Mouse (Mus musculus) MEL (cell line): ENCODE results near the gene Cct2. TPM values are rescaled to one million over a fixed set of nuclear protein-coding genes. Genes with fewer than 3 reads are reported as not detected.

Experiments used
- DNase-seq: peaks from one replicate; pipeline ENCODE4 v3.0.0; 2011; ENCODE audit warnings: low read depth, low spot score
- H3K27ac ChIP-seq: 2 replicates; pipeline ENCODE4 v1.5.1; 2012; ENCODE audit warnings: low read depth, mild to moderate bottlenecking, control low read depth, low read length, moderate library complexity; ENCODE audit not compliant: control insufficient read depth
- H3K27me3 ChIP-seq, 2 experiments: fragments of 150-350 bp in 1 of 2; sonication (generic) in 1 of 2; 2 replicates each; pipeline ENCODE4 v1.6.1; 2012; ENCODE audit warnings: low read length in 2 of 2, mild to moderate bottlenecking in 2 of 2, improper control_type of control experiment in 1 of 2, moderate library complexity in 1 of 2; ENCODE audit not compliant: insufficient read depth in 2 of 2, control insufficient read depth in 1 of 2
- H3K36me3 ChIP-seq, 2 experiments: 2 replicates each; pipeline ENCODE4 v1.6.1; 2012 to 2014; ENCODE audit warnings: low read length in 2 of 2, improper control_type of control experiment in 1 of 2, inconsistent platforms in 1 of 2, mild to moderate bottlenecking in 1 of 2; ENCODE audit not compliant: insufficient read depth in 2 of 2, control insufficient read depth in 1 of 2
- H3K4me1 ChIP-seq, 2 experiments: fragments of 150-350 bp in 1 of 2; sonication (generic) in 1 of 2; 2 replicates each; pipeline ENCODE4 v1.6.1; 2012; ENCODE audit warnings: low read length in 2 of 2, improper control_type of control experiment in 1 of 2, mild to moderate bottlenecking in 1 of 2; ENCODE audit not compliant: insufficient read depth in 2 of 2, control insufficient read depth in 1 of 2
- H3K4me3 ChIP-seq, 2 experiments: fragments of 150-350 bp in 1 of 2; sonication (generic) in 1 of 2; 2 replicates each; pipeline ENCODE4 v1.5.1; 2012; ENCODE audit warnings: low read depth in 2 of 2, low read length in 2 of 2, mild to moderate bottlenecking in 2 of 2, moderate library complexity in 2 of 2, control low read depth in 1 of 2, improper control_type of control experiment in 1 of 2; ENCODE audit not compliant: control insufficient read depth in 1 of 2, insufficient read depth in 1 of 2
- H3K79me2 ChIP-seq: 2 replicates; pipeline ENCODE4 v1.6.1; 2012; ENCODE audit warnings: mild to moderate bottlenecking, low read length, moderate library complexity; ENCODE audit not compliant: control insufficient read depth, poor library complexity, insufficient read depth
- H3K9ac ChIP-seq: 2 replicates; pipeline ENCODE4 v1.6.1; 2012; ENCODE audit warnings: low read depth, mild to moderate bottlenecking, control low read depth, low read length, moderate library complexity; ENCODE audit not compliant: control insufficient read depth, poor library complexity, severe bottlenecking
- H3K9me3 ChIP-seq: fragments of 150-350 bp; sonication (generic); replicated peaks from 2 replicates; pipeline ENCODE4 v1.6.1; 2012; ENCODE audit warnings: mild to moderate bottlenecking, low read length, improper control_type of control experiment, moderate library complexity; ENCODE audit not compliant: insufficient read depth
- BHLHE40 ChIP-seq: IDR thresholded peaks from 2 replicates; pipeline ENCODE4 v1.6.1; 2012; ENCODE audit warnings: low read depth, mild to moderate bottlenecking, inconsistent platforms, low read length, improper control_type of control experiment, borderline replicate concordance
- CTCF ChIP-seq, 3 experiments: IDR thresholded peaks in 2 of 3; conservative IDR thresholded peaks in 1 of 3; 2 replicates each; pipeline ENCODE4 v1.5.1; 2011 to 2012; ENCODE audit warnings: low read length in 3 of 3, low read depth in 2 of 3, mild to moderate bottlenecking in 2 of 3, improper control_type of control experiment in 1 of 3, inconsistent platforms in 1 of 3, mixed read lengths in 1 of 3, moderate library complexity in 1 of 3; ENCODE audit not compliant: control insufficient read depth in 1 of 3, insufficient read depth in 1 of 3, poor library complexity in 1 of 3, severe bottlenecking in 1 of 3
- ELF1 ChIP-seq: IDR thresholded peaks from 2 replicates; pipeline ENCODE4 v1.6.1; 2014; ENCODE audit warnings: low read depth, mild to moderate bottlenecking, inconsistent platforms, low read length, improper control_type of control experiment, moderate library complexity
- EP300 ChIP-seq, 2 experiments: IDR thresholded peaks; 2 replicates each; pipeline ENCODE4 v1.6.1; 2011; ENCODE audit warnings: improper control_type of control experiment in 2 of 2, low read length in 2 of 2, low read depth in 1 of 2, mild to moderate bottlenecking in 1 of 2
- ETS1 ChIP-seq: IDR thresholded peaks from 2 replicates; pipeline ENCODE4 v1.6.1; 2012; ENCODE audit warnings: low read depth, mild to moderate bottlenecking, inconsistent platforms, low read length, improper control_type of control experiment, moderate library complexity
- HCFC1 ChIP-seq: IDR thresholded peaks from 2 replicates; pipeline ENCODE4 v1.6.1; 2012; ENCODE audit warnings: low read depth, mild to moderate bottlenecking, inconsistent platforms, low read length, improper control_type of control experiment, moderate library complexity
- JUND ChIP-seq: IDR thresholded peaks from 2 replicates; pipeline ENCODE4 v1.6.1; 2011; ENCODE audit warnings: low read depth, mild to moderate bottlenecking, improper control_type of control experiment, low read length
- KAT2A ChIP-seq: conservative IDR thresholded peaks from 2 replicates; pipeline ENCODE4 v1.6.1; 2012; ENCODE audit warnings: low read depth, low read length, improper control_type of control experiment, inconsistent platforms
- MAX ChIP-seq: IDR thresholded peaks from 2 replicates; pipeline ENCODE4 v1.6.1; 2011; ENCODE audit warnings: low read length, improper control_type of control experiment
- MAZ ChIP-seq: IDR thresholded peaks from 2 replicates; pipeline ENCODE4 v1.6.1; 2012; ENCODE audit warnings: low read depth, mild to moderate bottlenecking, inconsistent platforms, low read length, improper control_type of control experiment
- MEF2A ChIP-seq: IDR thresholded peaks from 2 replicates; pipeline ENCODE4 v1.6.1; 2014; ENCODE audit warnings: low read depth, mild to moderate bottlenecking, inconsistent platforms, low read length, improper control_type of control experiment; ENCODE audit not compliant: poor library complexity, insufficient replicate concordance, severe bottlenecking; ENCODE audit errors: extremely low read depth
- MXI1 ChIP-seq: IDR thresholded peaks from 2 replicates; pipeline ENCODE4 v1.6.1; 2011; ENCODE audit warnings: mild to moderate bottlenecking, low read depth, low read length, improper control_type of control experiment
- MYB ChIP-seq: IDR thresholded peaks from 2 replicates; pipeline ENCODE4 v1.6.1; 2011; ENCODE audit warnings: mild to moderate bottlenecking, low read depth, low read length, improper control_type of control experiment
- MYC ChIP-seq: IDR thresholded peaks from 2 replicates; pipeline ENCODE4 v1.6.1; 2011; ENCODE audit warnings: low read depth, mild to moderate bottlenecking, low read length, improper control_type of control experiment, moderate library complexity
- NELFE ChIP-seq: IDR thresholded peaks from 2 replicates; pipeline ENCODE4 v1.6.1; 2011; ENCODE audit warnings: low read depth, low read length, improper control_type of control experiment
- POLR2A ChIP-seq, 2 experiments: IDR thresholded peaks; 2 replicates each; pipeline ENCODE4 v1.6.1; 2011 to 2012; ENCODE audit warnings: low read length in 2 of 2, mild to moderate bottlenecking in 2 of 2, control low read depth in 1 of 2, improper control_type of control experiment in 1 of 2, low read depth in 1 of 2, moderate library complexity in 1 of 2; ENCODE audit not compliant: control insufficient read depth in 1 of 2, insufficient read depth in 1 of 2, poor library complexity in 1 of 2
- POLR2AphosphoS2 ChIP-seq: IDR thresholded peaks from 2 replicates; pipeline ENCODE4 v1.6.1; 2011; ENCODE audit warnings: low read length, improper control_type of control experiment
- POLR2AphosphoS5 ChIP-seq: IDR thresholded peaks from 2 replicates; pipeline ENCODE4 v1.6.1; 2012; ENCODE audit warnings: low read depth, borderline replicate concordance, mild to moderate bottlenecking, inconsistent platforms, low read length, moderate library complexity, mixed read lengths
- SIN3A ChIP-seq: IDR thresholded peaks from 2 replicates; pipeline ENCODE4 v1.6.1; 2012; ENCODE audit warnings: low read length, improper control_type of control experiment, inconsistent platforms
- SMC3 ChIP-seq: IDR thresholded peaks from 2 replicates; pipeline ENCODE4 v1.6.1; 2011; ENCODE audit warnings: low read depth, low read length, improper control_type of control experiment
- TBP ChIP-seq: IDR thresholded peaks from 2 replicates; pipeline ENCODE4 v1.8.0; 2011; ENCODE audit warnings: low read depth, low read length, improper control_type of control experiment
- TCF12 ChIP-seq: IDR thresholded peaks from 2 replicates; pipeline ENCODE4 v1.6.1; 2014; ENCODE audit warnings: low read depth, mild to moderate bottlenecking, inconsistent platforms, low read length, improper control_type of control experiment, moderate library complexity
- ZKSCAN1 ChIP-seq: IDR thresholded peaks from 2 replicates; pipeline ENCODE4 v1.6.1; 2012; ENCODE audit warnings: low read depth, mild to moderate bottlenecking, inconsistent platforms, low read length, improper control_type of control experiment, moderate library complexity
- ZMIZ1 ChIP-seq: IDR thresholded peaks from 2 replicates; pipeline ENCODE4 v1.6.1; 2012; ENCODE audit warnings: low read depth, mild to moderate bottlenecking, inconsistent platforms, low read length, improper control_type of control experiment, moderate library complexity
- polyA plus RNA-seq, 2 experiments: library from polyadenylated mRNA; stranded (reverse) in 1 of 2; unstranded in 1 of 2; fragments of >175 nt in 1 of 2; fragments of >200 nt in 1 of 2; gene quantifications; 2 replicates each; pipeline versions ENCODE4 v1.2.1 to v1.2.4; 2012; ENCODE audit warnings: low replicate concordance in 2 of 2, low read depth in 1 of 2; ENCODE audit not compliant: insufficient read length in 2 of 2, insufficient read depth in 1 of 2, missing spikeins in 1 of 2
- total RNA-seq: library from RNA; depleted of rRNA; stranded (reverse); fragments of 300-350 nt; gene quantifications from 2 replicates; pipeline ENCODE4 v1.2.3, GENCODE M21; 2012; rRNA removed

Cct2 gene
- 543 and 600 TPM in 2 replicates for total RNA-seq
- 100 to 1,000 TPM in 1 of 2 experiments, not detected in 1; 879 TPM for polyA plus RNA-seq

DNA sequence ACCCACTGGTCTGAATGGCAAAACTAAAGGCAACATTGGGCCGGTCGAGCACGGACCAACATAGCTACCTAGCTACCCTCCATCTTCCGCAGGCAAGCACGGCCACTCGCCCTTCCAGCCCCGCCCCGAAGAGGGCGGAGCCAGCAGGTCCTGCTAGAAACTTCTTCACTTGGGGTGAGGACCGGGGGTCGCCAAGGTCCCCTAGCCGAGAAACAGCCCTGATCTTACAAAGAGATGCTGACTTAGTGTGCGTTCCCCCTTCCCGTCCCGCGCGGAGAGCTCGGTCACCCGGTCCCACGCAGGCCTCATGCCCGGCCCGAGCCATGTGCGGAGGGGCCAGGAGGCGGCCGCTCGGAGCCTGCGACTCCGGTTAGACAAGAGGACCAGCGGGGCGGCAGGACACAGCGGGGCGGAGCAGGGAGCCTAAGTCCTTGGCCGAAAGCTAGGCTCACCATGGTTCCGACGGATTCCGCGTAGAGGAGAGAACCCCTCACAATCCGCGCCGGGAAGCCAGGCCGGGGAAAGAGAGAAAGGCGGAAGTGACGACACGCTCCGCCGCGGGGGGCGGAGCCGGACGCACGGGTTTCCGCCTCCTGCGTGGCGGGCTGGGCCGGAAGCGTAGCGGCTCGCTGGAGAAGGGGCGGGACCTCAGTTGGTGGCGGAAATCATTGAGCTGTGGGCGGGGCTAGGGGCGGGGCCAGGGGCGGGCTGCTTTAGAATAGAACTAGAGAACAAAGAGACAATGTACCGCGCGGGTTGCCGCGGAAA lies at the start of gene Cct2:
Gene Cct2, minus strand, starts transcription at position 561 of the 768 bp plus-strand sequence.
- TF ChIP-seq ELF1 (peak; percentile 93), POLR2AphosphoS5 (no peak), BHLHE40 (no peak), MAX (peak; percentile 87), ZMIZ1 (peak; percentile 80), TCF12 (peak; percentile 46; the same call in 1 of the 2 replicates), POLR2AphosphoS2 (peak; percentile 79), NELFE (peak; percentile 94), EP300 (IDR thresholded peaks at IDR 0.05; ENCODE audit: low read depth in 1 of 2, low read length in 2 of 2) (no peak), POLR2A (IDR thresholded peaks at IDR 0.05; ENCODE audit: control insufficient read depth in 1 of 2, insufficient read depth in 1 of 2, low read depth in 1 of 2, low read length in 2 of 2, poor library complexity in 1 of 2) (peak in 1 of 2 experiments; percentile 95), TBP (peak; percentile 57), SIN3A (peak; percentile 59), HCFC1 (peak; percentile 84), JUND (no peak), MXI1 (peak; percentile 64), MYC (peak; percentile 87)
- DNase-seq: peak; percentile 96
- Histone ChIP-seq H3K27me3 (no peaks in the 10 kb centered on the region), H3K36me3 (peaks cover 32 to 42% of the 10 kb centered on the region in 2 experiments), H3K9me3 (no peaks in the 10 kb centered on the region), H3K27ac (peak within 1 kb of the TSS; percentile 87), H3K9ac (peak within 1 kb of the TSS; percentile 87), H3K4me3 (peak within 1 kb of the TSS; percentile 72 to 76), H3K79me2 (peaks cover 41% of the 10 kb centered on the region), H3K4me1 (peaks cover 3 to 27% of the 10 kb centered on the region in 2 experiments)

DNA sequence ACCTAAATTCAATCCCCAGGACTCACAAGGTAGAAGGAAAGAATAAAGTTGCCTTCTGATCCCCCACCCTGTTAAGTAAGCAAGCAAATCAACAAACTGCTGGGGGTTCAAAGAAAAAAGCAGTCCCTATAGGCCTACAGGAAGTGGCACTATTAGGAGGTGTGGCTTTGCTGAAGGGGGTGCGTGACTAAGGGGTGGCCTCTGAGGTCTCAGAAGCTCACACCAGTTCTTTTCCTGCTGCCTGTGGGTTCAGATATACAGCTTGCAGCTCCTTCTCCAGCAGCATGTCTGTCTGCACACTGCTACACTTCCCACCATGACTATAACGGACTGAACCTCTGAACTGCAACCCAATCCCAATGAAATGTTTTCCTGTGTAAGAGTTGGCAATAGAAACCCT lies 48.9 kb upstream of the Cct2 start:
- H3K4me1 ChIP-seq: peaks cover 9 to 11% of the 10 kb centered on the region in 2 experiments
- no peak for TF ChIP-seq KAT2A
- no peak for TF ChIP-seq CTCF (IDR thresholded peaks at IDR 0.05 in 2 of 3, conservative IDR thresholded peaks at IDR 0.05 in 1 of 3; ENCODE audit: control insufficient read depth in 1 of 3, insufficient read depth in 1 of 3, low read depth in 2 of 3, low read length in 3 of 3, poor library complexity in 1 of 3, severe bottlenecking in 1 of 3)
- TF ChIP-seq MYB: no peak
- TF ChIP-seq MAX: no peak
- TF ChIP-seq POLR2AphosphoS2: no peak
- TF ChIP-seq MEF2A: no peak
- no peak for TF ChIP-seq MAZ
- TF ChIP-seq SMC3: no peak
- TF ChIP-seq ETS1: no peak
- TF ChIP-seq ZKSCAN1: no peak
- no peak for TF ChIP-seq JUND
- no peak overlapping the region for H3K4me3 ChIP-seq
- H3K27me3 ChIP-seq: no peaks in the 10 kb centered on the region
- peaks cover 21% of the 10 kb centered on the region for H3K79me2 ChIP-seq
- no peak overlapping the region for H3K27ac ChIP-seq
- DNase-seq: peak; percentile 43
- H3K9ac ChIP-seq: no peak overlapping the region
- H3K9me3 ChIP-seq: no peaks in the 10 kb centered on the region
- peaks cover 0 to 6% of the 10 kb centered on the region in 2 experiments; a peak in 3 of 4 replicates for H3K36me3 ChIP-seq
